Mouse (Mus musculus): ENCODE data around the gene Hoxa7. TPM values are rescaled to one million over a fixed set of nuclear protein-coding genes. Genes with fewer than 3 reads are reported as not detected.

Hoxa7 gene
- total RNA-seq, 2 experiments from 2014 or later = 0.16 to 0.45 TPM

- DNase-seq (ENCODE audit: low spot score in 2 of 2) = no peak
Measured at GRCm38 (mm10) chr6:52178918-52179665, 42.6 kb downstream of the Hoxa7 start.

GRCm38 (mm10) chr6:52177806-52178205, 43.8 kb downstream of the Hoxa7 start:
- DNase-seq (ENCODE audit: low spot score in 2 of 2) = no peak

- DNase-seq (ENCODE audit: low spot score in 2 of 2) = no peak
Measured at GRCm38 (mm10) chr6:52177061-52177735, 44.5 kb downstream of the Hoxa7 start, which contains the start of gene 5730596B20Rik. Gene 5730596B20Rik, plus strand, starts transcription at chr6:52177498.

- no peak for DNase-seq (ENCODE audit: low spot score in 2 of 2)
Measured at GRCm38 (mm10) chr6:52176391-52176790, 45.3 kb downstream of the Hoxa7 start.

- DNase-seq (ENCODE audit: low spot score in 2 of 2) = no peak
Measured at GRCm38 (mm10) chr6:52175864-52176263, 45.8 kb downstream of the Hoxa7 start.

GRCm38 (mm10) chr6:52174968-52175751, 46.5 kb downstream of the Hoxa7 start:
- DNase-seq (ENCODE audit: low spot score in 2 of 2) = no peak

GRCm38 (mm10) chr6:52173648-52174047, 48.0 kb downstream of the Hoxa7 start:
- DNase-seq (ENCODE audit: low spot score in 2 of 2) = no peak

- no peak for DNase-seq (ENCODE audit: low spot score in 2 of 2)
Measured at GRCm38 (mm10) chr6:52172501-52172900, 49.2 kb downstream of the Hoxa7 start.

GRCm38 (mm10) chr6:52171938-52172337, 49.7 kb downstream of the Hoxa7 start:
- DNase-seq (ENCODE audit: low spot score in 2 of 2) = no peak

GRCm38 (mm10) chr6:52171331-52171730, 50.3 kb downstream of the Hoxa7 start:
- DNase-seq (ENCODE audit: low spot score in 2 of 2) = no peak

GRCm38 (mm10) chr6:52170898-52171223, 50.8 kb downstream of the Hoxa7 start:
- DNase-seq (ENCODE audit: low spot score in 2 of 2) = no peak

- DNase-seq (ENCODE audit: low spot score in 2 of 2) = no peak
Measured at GRCm38 (mm10) chr6:52170166-52170897, 51.3 kb downstream of the Hoxa7 start.

- no peak for DNase-seq (ENCODE audit: low spot score in 2 of 2)
Measured at GRCm38 (mm10) chr6:52169499-52170165, 52.0 kb downstream of the Hoxa7 start.

GRCm38 (mm10) chr6:52168191-52169055, 53.2 kb downstream of the Hoxa7 start:
- DNase-seq (ENCODE audit: low spot score in 2 of 2) = no peak

GRCm38 (mm10) chr6:52167736-52168161, 53.9 kb downstream of the Hoxa7 start:
- no peak for DNase-seq (ENCODE audit: low spot score in 2 of 2)

GRCm38 (mm10) chr6:52167176-52167575, 54.5 kb downstream of the Hoxa7 start:
- DNase-seq (ENCODE audit: low spot score in 2 of 2) = no peak

- no peak for DNase-seq (ENCODE audit: low spot score in 2 of 2)
Measured at GRCm38 (mm10) chr6:52166431-52167077, 55.1 kb downstream of the Hoxa7 start.

- no peak for DNase-seq (ENCODE audit: low spot score in 2 of 2)
Measured at GRCm38 (mm10) chr6:52165441-52166370, 55.9 kb downstream of the Hoxa7 start.
